Mouse (Mus musculus) retina, postnatal 7 days (tissue): ENCODE data around the gene Iqschfp.

Experiments
- DNase-seq: peaks from one replicate; pipeline ENCODE4 v3.0.0-alpha.2; 2012; ENCODE audit warnings: low read depth, low spot score

Gene Iqschfp

GRCm38 (mm10) chr3:68638703-68639102 lies 746.7 kb downstream of the Iqschfp start:
- DNase-seq = no peak

- no peak for DNase-seq
Observed at GRCm38 (mm10) chr3:68642935-68643334, 750.9 kb downstream of the Iqschfp start.

DNA sequence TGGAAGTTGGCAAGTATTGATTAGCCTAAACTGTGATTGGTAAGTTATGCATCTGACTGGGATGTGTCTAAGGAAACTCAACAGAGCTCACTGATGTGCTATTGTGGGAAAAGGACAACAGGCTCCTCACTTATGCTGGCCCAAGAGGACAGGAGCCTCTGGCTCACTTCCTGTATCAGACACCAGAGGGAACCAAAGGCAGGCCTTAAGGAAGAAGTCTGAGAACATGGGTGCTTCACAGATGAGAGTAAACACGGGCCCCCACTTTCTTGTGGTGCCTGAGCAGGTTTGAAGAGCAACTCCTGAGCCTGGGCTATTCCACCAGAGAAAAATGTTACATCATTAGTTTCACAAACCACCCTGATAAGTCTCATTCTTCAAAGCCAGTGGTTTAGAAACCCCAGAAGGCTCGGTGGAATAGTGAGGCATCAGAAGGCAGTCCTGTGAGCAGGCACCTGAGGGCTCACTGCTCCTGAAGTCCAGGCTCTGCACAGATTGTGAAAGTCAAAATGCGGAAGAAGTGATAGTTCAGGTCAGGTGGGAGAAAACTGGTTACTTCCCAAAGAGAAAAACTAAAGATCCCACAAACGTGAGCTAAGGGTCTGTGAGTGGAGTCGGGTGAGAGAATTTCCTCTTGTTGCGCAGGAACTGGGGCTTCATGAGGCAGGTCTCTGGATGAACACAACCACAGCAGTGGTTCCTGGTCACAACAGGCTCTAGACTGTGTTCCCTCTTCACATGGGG lies 754.5 kb downstream of the Iqschfp start:
- no peak for DNase-seq

GRCm38 (mm10) chr3:68647282-68647681 lies 755.2 kb downstream of the Iqschfp start:
- no peak for DNase-seq

DNA sequence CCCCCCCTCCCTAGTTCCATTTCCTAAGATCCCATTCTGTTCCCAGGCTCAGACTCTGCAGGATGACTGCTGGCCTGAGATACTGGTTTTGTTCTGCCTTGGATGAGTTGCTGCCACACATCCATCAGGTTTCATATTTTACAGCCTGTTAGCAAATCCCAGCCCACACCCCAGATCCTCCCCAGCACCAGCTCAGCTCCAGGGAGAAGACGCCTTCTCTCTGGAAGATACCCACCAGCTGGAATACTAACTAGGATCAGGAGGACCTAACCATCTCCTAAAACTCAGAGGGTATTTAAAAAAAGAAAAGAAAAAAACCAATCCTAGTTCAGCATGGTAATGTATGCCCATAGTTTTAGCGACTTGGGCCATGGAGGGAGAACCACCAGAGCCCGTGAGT lies 758.2 kb downstream of the Iqschfp start:
- DNase-seq = no peak

DNA sequence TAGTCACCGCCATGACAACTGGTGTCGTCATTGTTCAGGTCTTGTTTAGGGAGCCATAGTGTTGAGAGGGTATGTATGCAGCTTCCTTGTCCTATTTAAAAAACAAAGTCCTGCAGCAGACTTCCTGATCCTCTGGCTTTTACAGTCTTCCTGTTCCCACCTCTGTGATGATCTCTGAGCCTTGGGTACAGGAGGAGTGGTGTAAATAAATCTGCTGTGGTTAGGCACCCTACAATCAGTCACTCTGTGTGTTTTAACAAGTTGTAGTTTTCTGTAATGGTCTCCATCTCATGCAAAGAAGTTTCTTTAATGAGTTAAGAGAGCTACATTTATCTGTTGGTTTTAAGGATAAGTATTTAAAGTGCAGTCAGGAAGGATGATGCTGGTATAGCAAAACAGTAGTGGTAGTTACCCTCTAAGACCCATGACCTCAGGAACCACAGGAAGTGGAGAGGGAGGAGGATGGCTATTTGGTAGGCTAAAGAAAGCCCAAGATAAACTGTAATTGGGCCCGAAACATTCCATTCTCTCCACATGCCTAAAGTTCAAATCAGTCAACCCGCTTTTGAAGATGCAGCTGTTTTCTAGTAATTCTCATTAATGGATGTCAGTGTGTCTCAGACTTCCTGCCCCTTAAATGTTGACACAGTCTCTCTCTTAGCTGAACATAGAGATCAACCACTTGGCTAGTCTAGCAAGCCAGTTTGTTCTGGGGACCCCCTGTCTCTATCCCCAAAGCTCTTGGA lies 764.7 kb downstream of the Iqschfp start:
- DNase-seq = no peak

DNA sequence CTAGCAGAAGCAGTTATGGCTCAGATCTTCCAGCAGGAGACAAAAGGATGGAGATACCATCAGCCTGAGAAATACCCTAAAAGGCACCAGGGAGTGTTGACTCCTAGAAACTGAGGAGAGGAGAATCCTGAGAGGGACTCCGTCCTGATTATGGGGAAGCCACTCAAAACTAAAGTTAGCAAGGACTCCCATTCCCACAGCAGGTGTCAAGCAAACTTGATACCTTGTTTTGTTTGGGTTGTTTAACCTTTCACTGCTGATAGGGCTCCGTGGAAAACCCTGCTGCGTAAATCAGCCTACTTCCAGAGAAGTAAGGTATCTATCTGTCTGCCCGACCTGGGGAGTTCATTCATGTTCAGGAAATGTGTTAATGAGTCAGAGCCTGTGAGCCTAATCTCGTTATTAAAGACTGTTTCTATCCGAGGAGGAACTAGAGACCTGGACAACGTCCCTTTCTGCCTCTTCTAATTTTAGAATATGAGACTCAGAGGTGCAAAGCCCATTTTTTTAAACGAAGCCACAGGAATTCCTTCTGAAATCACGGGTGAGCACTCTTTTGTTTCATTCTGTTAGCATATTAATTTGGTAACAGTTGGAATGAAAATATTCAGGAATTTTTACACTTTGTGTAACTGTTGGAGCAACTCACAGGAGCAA lies 765.7 kb downstream of the Iqschfp start:
- no peak for DNase-seq

GRCm38 (mm10) chr3:68659996-68660395 lies 768.0 kb downstream of the Iqschfp start:
- DNase-seq = no peak

DNA sequence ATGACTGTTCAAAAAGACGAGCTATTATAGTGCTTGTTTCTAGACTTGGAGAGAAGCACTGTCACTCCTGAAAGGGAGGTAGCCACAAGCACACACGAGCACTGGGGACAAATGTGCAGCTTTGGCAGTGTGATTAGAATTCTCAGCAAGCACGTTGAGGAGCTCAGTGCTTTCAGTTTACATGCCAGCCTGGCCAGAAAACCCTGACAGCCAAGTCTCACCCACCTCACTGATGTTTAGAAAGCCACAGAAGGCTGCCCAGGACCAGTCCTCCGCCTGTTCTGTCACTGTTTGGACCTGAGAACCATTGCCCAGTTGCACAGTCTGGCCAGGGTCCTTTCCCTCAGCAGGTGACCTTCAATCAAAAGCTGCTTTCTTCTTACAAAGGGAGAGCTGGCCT lies 768.5 kb downstream of the Iqschfp start:
- no peak for DNase-seq

DNA sequence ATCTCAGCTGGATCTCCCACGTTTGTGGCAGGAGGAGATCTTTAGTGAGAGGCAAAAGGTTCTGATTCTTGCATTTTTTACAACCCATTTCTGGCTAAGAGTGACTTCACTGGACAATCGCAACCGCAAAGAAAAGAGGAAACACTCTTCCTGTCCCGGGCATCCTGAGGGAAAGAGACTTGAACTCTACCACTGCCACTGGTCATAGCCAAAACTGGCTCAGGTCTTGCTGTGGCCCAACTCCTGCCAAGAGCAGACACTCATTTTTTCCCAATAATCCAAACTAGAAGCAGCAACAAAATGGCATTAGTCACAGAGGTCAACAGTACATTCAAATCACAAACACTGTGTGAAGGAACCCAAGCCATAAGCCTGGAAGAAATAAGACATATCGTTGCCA lies 770.4 kb downstream of the Iqschfp start:
- DNase-seq = no peak

- no peak for DNase-seq
Observed at GRCm38 (mm10) chr3:68664337-68664736, 772.3 kb downstream of the Iqschfp start.

- DNase-seq = no peak
Observed at GRCm38 (mm10) chr3:68666377-68666776, 774.3 kb downstream of the Iqschfp start.

DNA sequence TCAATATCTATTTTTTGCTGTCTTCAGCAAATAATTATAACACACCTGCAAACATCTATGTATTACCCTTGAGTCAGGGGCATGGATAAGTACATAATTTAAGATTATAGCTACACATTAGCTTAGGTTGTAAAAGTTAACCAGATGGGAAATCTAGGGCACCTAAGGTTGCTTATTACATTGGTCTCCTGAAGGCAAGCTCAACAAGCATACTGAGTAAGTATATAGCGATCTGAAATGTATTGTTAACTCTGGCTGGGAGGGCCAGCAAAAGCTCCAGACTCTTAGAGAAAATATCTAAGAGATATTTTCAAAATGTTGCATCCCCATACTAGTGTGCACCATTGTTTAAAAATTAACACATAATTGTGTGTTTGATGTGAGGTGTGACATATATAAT lies 775.8 kb downstream of the Iqschfp start:
- no peak for DNase-seq

DNA sequence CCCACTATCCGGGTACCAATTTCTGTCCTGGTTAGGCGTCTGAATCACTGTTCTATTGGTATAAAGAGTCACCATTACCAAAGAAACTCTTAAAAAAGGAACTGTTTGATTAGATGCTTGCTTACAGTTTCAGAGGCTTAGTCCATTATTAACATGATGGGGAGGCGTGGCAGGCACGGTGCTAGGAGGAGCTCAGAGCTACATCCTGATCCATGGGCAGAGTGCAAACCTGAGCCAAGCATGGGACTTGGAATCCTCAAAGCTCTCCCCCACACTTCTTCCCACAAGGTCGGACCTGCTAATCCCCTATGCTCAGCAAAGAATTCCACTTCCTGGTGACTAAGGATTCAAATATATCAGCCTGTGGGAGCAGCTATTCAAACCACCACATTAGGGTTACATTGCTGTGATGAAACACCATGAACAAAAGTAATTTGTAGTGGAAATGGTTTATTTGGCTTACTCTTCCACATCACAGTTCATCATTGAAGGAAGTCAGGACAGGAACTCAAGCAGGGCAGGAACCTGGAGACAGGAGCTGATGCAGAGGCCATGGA lies 777.5 kb downstream of the Iqschfp start:
- DNase-seq = no peak

GRCm38 (mm10) chr3:68674721-68675120 lies 782.7 kb downstream of the Iqschfp start:
- no peak for DNase-seq

GRCm38 (mm10) chr3:68675216-68675835 lies 783.3 kb downstream of the Iqschfp start:
- DNase-seq = no peak
